In genomic region chr15:83665993-83666392, GRCm38 (mm10) we compare ENCODE assay signal across 16 mouse cellular contexts. TPM values are rescaled to one million over a fixed set of nuclear protein-coding genes. Genes with fewer than 3 reads are reported as not detected.
DNase-seq lines count a peak whose midpoint lies in the region; ATAC-seq and TF ChIP-seq lines count a peak whose summit lies in the region.
"Had no signal": no experiment of that assay in that cellular context is flagged by ENCODE, and none has a peak within 500 bp of the region (broad histone marks: within the 10 kb centered on the region; RNA-seq: fewer than 3 reads in every experiment).

No protein-coding gene starts in this region.

- 93% methylated on average over 6 of the region's 6 CpGs for WGBS in forebrain, embryonic 10.5 days
- 84% methylated on average over 6 of the region's 6 CpGs for WGBS in forebrain, embryonic 11.5 days

- H3K4me2 ChIP-seq in forebrain, embryonic 11.5 days (ENCODE audit: low read depth, low read length, severe bottlenecking) = no peak overlapping the region
- H3K4me2 ChIP-seq: heart, embryonic 11.5 days; hindbrain, embryonic 15.5 days had no signal

- TF ChIP-seq CTCF in brain, embryonic 14.5 days (IDR thresholded peaks at IDR 0.05; ENCODE audit: borderline replicate concordance, extremely low read depth, insufficient read depth, insufficient read length) = no peak

- H3K9me3 ChIP-seq in forebrain, embryonic 10.5 days = no peaks in the 10 kb centered on the region
- no peaks in the 10 kb centered on the region for H3K9me3 ChIP-seq in forebrain, embryonic 11.5 days (ENCODE audit: control insufficient read depth, low read length)
- H3K9me3 ChIP-seq: hindbrain, embryonic 15.5 days had no signal

- no peak for TF ChIP-seq POLR2A in brain, embryonic 14.5 days (IDR thresholded peaks at IDR 0.05; ENCODE audit: borderline replicate concordance, extremely low read depth, insufficient read depth, insufficient read length, poor library complexity, severe bottlenecking)

- H3K27ac ChIP-seq in forebrain, embryonic 10.5 days = peak overlapping the region; percentile 30; the same call in 1 of the 2 replicates
- no peak overlapping the region for H3K27ac ChIP-seq in forebrain, embryonic 11.5 days (ENCODE audit: low read depth, low read length)
- H3K27ac ChIP-seq: hindbrain, embryonic 15.5 days; stomach, postnatal 0 days had no signal

- peaks cover 78% of the 10 kb centered on the region for H3K4me1 ChIP-seq in forebrain, embryonic 10.5 days
- H3K4me1 ChIP-seq in forebrain, embryonic 11.5 days (replicated peaks; ENCODE audit: control insufficient read depth, insufficient read depth, low read length) = 0 out of 2 replicates have a peak, but pooled peaks cover 3% of the 10 kb centered on the region
- H3K4me1 ChIP-seq: hindbrain, embryonic 15.5 days had no signal

- H3K9ac ChIP-seq in forebrain, embryonic 11.5 days (ENCODE audit: low read length) = no peak overlapping the region
- H3K9ac ChIP-seq: hindbrain, embryonic 15.5 days had no signal

- no peak for DNase-seq in forebrain, embryonic 10.5 days (ENCODE audit: extremely low spot score, low spot score)
- DNase-seq in forebrain, embryonic 11.5 days (ENCODE audit: low spot score) = no peak
- DNase-seq in kidney, postnatal 4 days = peak; percentile 38 to 53
- no peak for DNase-seq in kidney, postnatal 25 days
- DNase-seq in MN1 (ENCODE audit: low spot score) = peak; percentile 65
- DNase-seq in brain, embryonic 14.5 days (ENCODE audit: low read depth) = peak; percentile 29
- DNase-seq: gastrocnemius, postnatal 10 days; lung, adult 2 months; thymus, postnatal 4 days had no signal

- H3K4me3 ChIP-seq in forebrain, embryonic 10.5 days = no peak overlapping the region
- H3K4me3 ChIP-seq in forebrain, embryonic 11.5 days (ENCODE audit: low read depth, low read length) = no peak overlapping the region
- H3K4me3 ChIP-seq: erythroblast, embryonic 14.5 days; hindbrain, embryonic 15.5 days had no signal

- peaks cover 43% of the 10 kb centered on the region for H3K36me3 ChIP-seq in forebrain, embryonic 10.5 days (replicated peaks)
- H3K36me3 ChIP-seq in forebrain, embryonic 11.5 days (ENCODE audit: control insufficient read depth, insufficient read depth, low read length) = no peaks in the 10 kb centered on the region
- H3K36me3 ChIP-seq: hindbrain, embryonic 15.5 days had no signal

- peaks cover 35% of the 10 kb centered on the region for H3K27me3 ChIP-seq in forebrain, embryonic 10.5 days (ENCODE audit: poor library complexity, severe bottlenecking)
- H3K27me3 ChIP-seq in forebrain, embryonic 11.5 days (ENCODE audit: control insufficient read depth, insufficient read depth, low read length) = no peaks in the 10 kb centered on the region
- H3K27me3 ChIP-seq: hindbrain, embryonic 15.5 days had no signal

- ATAC-seq in forebrain, embryonic 11.5 days (replicated peaks; ENCODE audit: low FRiP score) = no peak
- ATAC-seq in megakaryocyte progenitor cell, adult 5-6 weeks (replicated peaks; ENCODE audit: poor library complexity) = no peak

RNA-seq across cellular contexts. Expression of gene Scube1, which starts 58.8 kb away (rescaled TPM):
- polyA plus RNA-seq in forebrain, embryonic 10.5 days (2016; fragmentation: Nextera tagmentation; extraction: Ambion mirVana) = 58.7 and 68.0 TPM in 2 replicates
- polyA plus RNA-seq in forebrain, embryonic 11.5 days (2014; fragmentation: Nextera tagmentation; extraction: Ambion mirVana) = 33.9 and 38.0 TPM in 2 replicates
- polyA plus RNA-seq in brain, embryonic 14.5 days (2012; rRNA removed) = 15.1 and 24.7 TPM in 2 replicates
- not detected in 2 replicates for total RNA-seq in megakaryocyte progenitor cell, adult 5-6 weeks (2015)
- total RNA-seq in megakaryocyte progenitor cell, adult 5-6 weeks (2017) = not detected in 2 replicates
- total RNA-seq: CH12.LX; neutrophil, adult 5-6 weeks had no signal
- polyA plus RNA-seq: erythroblast, embryonic 14.5 days had no signal

Comparison
In these comparisons a context has a peak if more than half of its experiments do, and no peak if none do; other contexts are left out.
1. DNase-seq: peak in kidney, postnatal 4 days (2 of 2), MN1 (single experiment) and brain, embryonic 14.5 days (single experiment); none in forebrain, embryonic 10.5 days (single experiment), forebrain, embryonic 11.5 days (single experiment) and kidney, postnatal 25 days (0 of 2).